Mouse (Mus musculus) MEL (cell line): ENCODE measurements at regions not wholly inside any gene's neighbourhood (a gene's known extent, or its start where the extent isn't known, plus 50 kb on each side); places are given as distances from the start of the nearest gene placed in this dataset.

Experiments used
- CTCF ChIP-seq, 3 experiments: IDR thresholded peaks in 2 of 3; conservative IDR thresholded peaks in 1 of 3; 2 replicates each; pipeline ENCODE4 v1.5.1; 2011 to 2012; ENCODE audit warnings: low read length in 3 of 3, low read depth in 2 of 3, mild to moderate bottlenecking in 2 of 3, improper control_type of control experiment in 1 of 3, inconsistent platforms in 1 of 3, mixed read lengths in 1 of 3, moderate library complexity in 1 of 3; ENCODE audit not compliant: control insufficient read depth in 1 of 3, insufficient read depth in 1 of 3, poor library complexity in 1 of 3, severe bottlenecking in 1 of 3
- ELF1 ChIP-seq: IDR thresholded peaks from 2 replicates; pipeline ENCODE4 v1.6.1; 2014; ENCODE audit warnings: low read depth, mild to moderate bottlenecking, inconsistent platforms, low read length, improper control_type of control experiment, moderate library complexity
- KAT2A ChIP-seq: conservative IDR thresholded peaks from 2 replicates; pipeline ENCODE4 v1.6.1; 2012; ENCODE audit warnings: low read depth, low read length, improper control_type of control experiment, inconsistent platforms
- MAFK ChIP-seq: IDR thresholded peaks from 2 replicates; pipeline ENCODE4 v1.6.1; 2011; ENCODE audit warnings: low read depth, mild to moderate bottlenecking, low read length, improper control_type of control experiment, borderline replicate concordance
- NELFE ChIP-seq: IDR thresholded peaks from 2 replicates; pipeline ENCODE4 v1.6.1; 2011; ENCODE audit warnings: low read depth, low read length, improper control_type of control experiment
- POLR2A ChIP-seq, 2 experiments: IDR thresholded peaks; 2 replicates each; pipeline ENCODE4 v1.6.1; 2011 to 2012; ENCODE audit warnings: low read length in 2 of 2, mild to moderate bottlenecking in 2 of 2, control low read depth in 1 of 2, improper control_type of control experiment in 1 of 2, low read depth in 1 of 2, moderate library complexity in 1 of 2; ENCODE audit not compliant: control insufficient read depth in 1 of 2, insufficient read depth in 1 of 2, poor library complexity in 1 of 2
- RCOR1 ChIP-seq: IDR thresholded peaks from 2 replicates; pipeline ENCODE4 v1.6.1; 2012; ENCODE audit warnings: low read depth, mild to moderate bottlenecking, inconsistent platforms, low read length, improper control_type of control experiment
- ZMIZ1 ChIP-seq: IDR thresholded peaks from 2 replicates; pipeline ENCODE4 v1.6.1; 2012; ENCODE audit warnings: low read depth, mild to moderate bottlenecking, inconsistent platforms, low read length, improper control_type of control experiment, moderate library complexity

GRCm38 (mm10) chr10:83840226-83840625, 117.6 kb downstream of the 1500009L16Rik start:
- TF ChIP-seq CTCF (IDR thresholded peaks at IDR 0.05 in 2 of 3, conservative IDR thresholded peaks at IDR 0.05 in 1 of 3; ENCODE audit: control insufficient read depth in 1 of 3, insufficient read depth in 1 of 3, low read depth in 2 of 3, low read length in 3 of 3, poor library complexity in 1 of 3, severe bottlenecking in 1 of 3): no peak
- no peak for TF ChIP-seq NELFE
- TF ChIP-seq ELF1: no peak
- no peak for TF ChIP-seq RCOR1
- no peak for TF ChIP-seq ZMIZ1
- no peak for TF ChIP-seq KAT2A
- TF ChIP-seq MAFK: no peak
- no peak for TF ChIP-seq POLR2A (IDR thresholded peaks at IDR 0.05; ENCODE audit: control insufficient read depth in 1 of 2, insufficient read depth in 1 of 2, low read depth in 1 of 2, low read length in 2 of 2, poor library complexity in 1 of 2)
